Mouse (Mus musculus) embryonic fibroblast, embryonic 13.5 days (primary cell): ENCODE measurements around the gene Galnt3. TPM values are rescaled to one million over a fixed set of nuclear protein-coding genes. Genes with fewer than 3 reads are reported as not detected.

Experiments
- H3K27ac ChIP-seq: 2 replicates; pipeline ENCODE4 v1.5.1; 2012; ENCODE audit warnings: low read length, control low read depth, inconsistent platforms; ENCODE audit not compliant: insufficient read depth
- H3K4me1 ChIP-seq: 2 replicates; pipeline ENCODE4 v1.6.1; 2011; ENCODE audit warnings: low read length; ENCODE audit not compliant: control insufficient read depth, insufficient read depth
- H3K4me3 ChIP-seq: 2 replicates; pipeline ENCODE4 v1.5.1; 2011; ENCODE audit warnings: mild to moderate bottlenecking, control low read depth, low read length; ENCODE audit not compliant: insufficient read depth
- CTCF ChIP-seq: IDR thresholded peaks from 2 replicates; pipeline ENCODE4 v1.5.1; 2011; ENCODE audit warnings: mild to moderate bottlenecking, control low read depth, low read length, moderate library complexity, borderline replicate concordance; ENCODE audit not compliant: insufficient read depth
- POLR2A ChIP-seq: IDR thresholded peaks from 2 replicates; pipeline ENCODE4 v1.6.1; 2011; ENCODE audit warnings: low read depth, mild to moderate bottlenecking, control low read depth, low read length, moderate library complexity
- polyA plus RNA-seq: library from polyadenylated mRNA; stranded (reverse); fragments of >200 nt; gene quantifications from 2 replicates; pipeline ENCODE4 v1.2.4, GENCODE M21; 2011; ENCODE audit warnings: low read depth; ENCODE audit not compliant: missing spikeins, insufficient read length

Gene Galnt3
- polyA plus RNA-seq, 1 experiment = 3.0 TPM

DNA sequence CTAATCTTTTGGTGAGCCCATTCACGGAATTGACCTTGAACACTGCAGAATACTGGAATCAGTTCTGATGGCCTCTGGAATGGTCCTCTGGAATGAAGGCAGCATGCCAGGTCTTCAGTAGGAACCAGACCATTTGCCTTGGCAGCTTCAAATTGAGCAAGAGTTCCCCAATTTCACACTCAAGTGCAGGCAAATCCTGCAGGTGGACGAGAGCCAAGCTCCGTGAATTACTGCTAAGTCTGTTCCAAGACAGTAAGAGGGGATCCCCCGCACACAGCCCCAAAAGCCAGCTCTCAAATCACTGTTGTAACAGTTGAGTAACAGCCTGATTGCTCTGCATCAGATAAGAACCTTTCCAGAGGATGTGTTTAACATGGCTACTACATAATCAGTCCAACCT is 42.9 kb downstream of the Galnt3 start:
- TF ChIP-seq POLR2A (no peak), CTCF (no peak)
- Histone ChIP-seq H3K4me1 (no peaks in the 10 kb centered on the region), H3K27ac (no peak overlapping the region), H3K4me3 (no peak overlapping the region)

- Histone ChIP-seq H3K4me3 (no peak overlapping the region), H3K4me1 (no peaks in the 10 kb centered on the region), H3K27ac (no peak overlapping the region)
- TF ChIP-seq CTCF (no peak), POLR2A (no peak)
Measured at GRCm38 (mm10) chr2:66080731-66081130, 44.1 kb downstream of the Galnt3 start.

GRCm38 (mm10) chr2:66069454-66069853 is 55.3 kb downstream of the Galnt3 start:
- H3K4me3 ChIP-seq = no peak overlapping the region
- no peak for TF ChIP-seq POLR2A
- TF ChIP-seq CTCF = no peak
- H3K4me1 ChIP-seq = no peaks in the 10 kb centered on the region
- H3K27ac ChIP-seq = no peak overlapping the region

DNA sequence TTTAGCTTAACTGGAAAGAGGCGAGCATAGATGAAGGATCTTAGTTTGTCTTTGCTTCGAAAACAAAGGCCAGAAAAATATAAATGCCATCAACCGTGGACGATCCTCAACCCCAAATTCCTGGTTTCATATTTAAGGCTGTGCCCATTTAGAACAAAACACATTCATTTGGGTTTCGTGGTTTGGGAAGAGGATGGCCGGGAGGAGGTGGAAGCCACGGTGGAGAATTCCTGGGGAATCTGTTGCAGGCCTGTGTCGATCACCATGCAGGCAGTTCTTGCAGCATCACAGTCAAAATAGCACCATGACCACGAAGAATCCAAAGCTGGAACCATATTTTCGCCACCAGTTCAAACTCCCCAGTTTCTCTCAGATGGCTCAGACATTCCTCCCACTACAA is 61.5 kb downstream of the Galnt3 start:
- Histone ChIP-seq H3K27ac (peak overlapping the region; percentile 81), H3K4me3 (no peak overlapping the region), H3K4me1 (no peaks in the 10 kb centered on the region)
- TF ChIP-seq POLR2A (no peak), CTCF (no peak)

GRCm38 (mm10) chr2:66044405-66045089 is 80.2 kb downstream of the Galnt3 start:
- H3K4me1 ChIP-seq = no peaks in the 10 kb centered on the region
- TF ChIP-seq POLR2A (no peak), CTCF (no peak)
- no peak overlapping the region for H3K27ac ChIP-seq
- H3K4me3 ChIP-seq = no peak overlapping the region

GRCm38 (mm10) chr2:66043441-66044404 is 81.1 kb downstream of the Galnt3 start:
- no peaks in the 10 kb centered on the region for H3K4me1 ChIP-seq
- H3K4me3 ChIP-seq = no peak overlapping the region
- TF ChIP-seq POLR2A (no peak), CTCF (no peak)
- no peak overlapping the region for H3K27ac ChIP-seq

GRCm38 (mm10) chr2:66041917-66042419 is 82.8 kb downstream of the Galnt3 start:
- no peak for TF ChIP-seq POLR2A
- 0 out of 2 replicates have a peak, but pooled peaks have one; percentile 1 for TF ChIP-seq CTCF
- Histone ChIP-seq H3K4me1 (no peaks in the 10 kb centered on the region), H3K27ac (no peak overlapping the region), H3K4me3 (no peak overlapping the region)

DNA sequence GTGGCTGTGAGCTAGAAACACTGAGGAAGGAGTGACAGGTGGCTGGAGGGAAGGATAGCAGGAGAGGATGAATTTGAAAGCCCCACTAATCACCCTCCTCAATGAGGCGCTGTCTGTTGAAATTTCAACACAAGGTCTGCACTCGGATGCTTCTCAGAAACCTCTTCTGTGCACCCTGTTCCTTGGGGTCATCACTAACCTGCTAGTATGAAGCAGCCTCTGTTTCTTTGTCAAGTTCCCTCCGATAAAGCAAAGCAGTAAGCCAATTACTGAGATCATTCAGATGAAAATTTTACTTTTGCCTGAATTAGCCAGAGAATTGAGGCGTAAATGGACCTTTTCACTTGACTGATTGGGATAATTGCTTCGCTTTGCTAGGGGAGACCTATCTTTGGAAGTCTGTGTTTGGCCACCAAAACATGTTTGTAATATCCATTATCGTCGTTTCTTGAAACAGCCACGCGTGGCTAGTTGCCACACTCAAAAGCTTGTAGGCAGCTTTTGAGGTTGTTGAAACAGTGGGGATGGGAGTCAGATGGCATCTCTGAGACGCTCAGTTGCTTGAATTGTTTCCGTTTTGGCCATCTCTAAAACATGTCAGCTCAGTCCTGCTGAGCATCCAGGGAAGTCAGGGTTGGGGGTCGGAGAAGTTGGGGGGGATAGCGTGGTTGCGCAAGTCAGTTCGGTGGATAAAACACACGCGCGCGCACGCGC is 83.4 kb downstream of the Galnt3 start:
- Histone ChIP-seq H3K4me1 (no peaks in the 10 kb centered on the region), H3K27ac (no peak overlapping the region), H3K4me3 (no peak overlapping the region)
- TF ChIP-seq POLR2A = no peak

GRCm38 (mm10) chr2:66040611-66041010 is 84.2 kb downstream of the Galnt3 start:
- H3K4me3 ChIP-seq = no peak overlapping the region
- H3K27ac ChIP-seq = no peak overlapping the region
- TF ChIP-seq POLR2A (no peak), CTCF (no peak)
- no peaks in the 10 kb centered on the region for H3K4me1 ChIP-seq
